Mouse (Mus musculus) ovary, postnatal 10 days (tissue): Measurements from ENCODE around the gene Gpr157.

Experiments used
- DNase-seq: peaks from one replicate; pipeline ENCODE4 v3.0.0; 2022; ENCODE audit warnings: low spot score

The Gpr157 gene

DNA sequence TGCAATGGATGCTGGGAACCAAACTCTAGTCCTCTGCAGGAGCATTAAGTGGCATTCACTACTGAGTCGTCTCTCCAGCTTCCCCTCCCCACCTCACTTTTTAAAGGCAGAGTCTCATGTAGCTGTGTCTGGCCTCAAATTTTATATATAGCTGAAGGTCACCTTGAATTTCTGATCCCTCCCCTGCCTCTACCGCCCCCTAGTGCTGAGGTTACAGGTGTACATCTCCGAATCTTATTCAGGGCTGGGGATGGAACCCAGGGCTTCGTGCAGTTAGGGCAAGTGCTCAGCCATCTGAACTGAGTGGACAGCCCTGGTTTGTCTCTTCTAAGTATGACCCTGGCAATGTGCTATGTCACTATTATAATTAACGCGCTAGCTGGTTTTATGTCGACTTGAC is 63.9 kb downstream of the Gpr157 start:
- DNase-seq, result no peak

DNA sequence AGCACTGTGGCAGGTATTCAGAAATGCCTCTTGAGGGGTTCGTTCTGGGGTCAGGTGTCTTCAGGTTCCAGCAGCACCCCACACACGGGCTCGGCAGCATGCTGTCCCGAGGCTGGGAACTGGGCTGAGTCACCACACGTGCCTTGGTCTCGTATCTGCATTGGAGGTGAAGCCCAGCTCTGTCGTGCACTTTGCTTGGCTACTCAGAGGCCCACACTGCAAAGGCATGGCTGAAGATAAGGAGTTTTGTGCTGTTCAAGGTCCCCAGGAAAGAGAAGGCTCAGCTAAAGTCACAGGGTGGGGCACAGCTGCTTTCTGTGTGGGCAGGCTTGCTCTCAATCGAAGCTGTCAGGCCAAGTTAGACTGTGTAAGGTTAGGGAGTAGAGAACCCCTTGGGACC is 65.3 kb downstream of the Gpr157 start:
- no peak for DNase-seq

DNA sequence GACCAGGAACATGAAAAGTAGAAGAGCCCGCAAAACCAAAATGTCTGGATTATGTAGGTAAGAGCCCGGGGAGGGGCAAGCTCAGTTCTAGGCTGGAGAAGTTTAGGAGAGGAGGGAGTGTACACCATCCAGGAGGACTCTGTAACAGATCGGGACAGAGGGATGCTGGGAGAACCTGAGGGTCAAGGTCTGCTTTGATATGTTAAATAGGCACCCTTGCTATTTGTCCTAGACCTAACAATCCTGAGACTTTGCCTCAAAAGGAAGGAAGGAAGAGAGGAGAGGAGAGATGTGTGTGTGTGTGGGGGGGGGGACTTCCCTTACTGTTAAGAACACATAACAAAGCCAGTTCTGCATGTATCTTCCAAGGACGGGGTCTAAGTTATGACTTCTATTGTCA is 68.1 kb downstream of the Gpr157 start:
- DNase-seq, result no peak
